In genomic region chr15:95640347-95640746, GRCm38 (mm10) we compare ENCODE assay signal across 13 mouse cellular contexts. TPM values are rescaled to one million over a fixed set of nuclear protein-coding genes. Genes with fewer than 3 reads are reported as not detected.
A peak's percentile ranks its signal among the peaks of the same experiment; 100 is the strongest.
DNase-seq lines count a peak whose midpoint lies in the region; ATAC-seq lines count a peak whose summit lies in the region.
"Had no signal": no experiment of that assay in that cellular context is flagged by ENCODE, and none has a peak within 500 bp of the region (broad histone marks: within the 10 kb centered on the region; RNA-seq: fewer than 3 reads in every experiment).

No protein-coding gene starts in this region.

- H3K4me1 ChIP-seq in kidney, embryonic 14.5 days (ENCODE audit: control insufficient read depth, insufficient read depth, low read length), result no peaks in the 10 kb centered on the region
- peaks cover 24% of the 10 kb centered on the region for H3K4me1 ChIP-seq in forebrain, embryonic 15.5 days
- H3K4me1 ChIP-seq in midbrain, embryonic 12.5 days, result peaks cover 27% of the 10 kb centered on the region

- no peak overlapping the region for H3K4me2 ChIP-seq in kidney, embryonic 14.5 days (replicated peaks; ENCODE audit: low read depth, low read length)
- H3K4me2 ChIP-seq in forebrain, embryonic 15.5 days (replicated peaks), result peak overlapping the region; percentile 14
- H3K4me2 ChIP-seq in midbrain, embryonic 12.5 days (replicated peaks), result peak overlapping the region; percentile 26

- H3K27me3 ChIP-seq in kidney, embryonic 14.5 days (ENCODE audit: control insufficient read depth, insufficient read depth, low read length), result no peaks in the 10 kb centered on the region
- peaks cover 33% of the 10 kb centered on the region for H3K27me3 ChIP-seq in forebrain, embryonic 15.5 days
- peaks cover 85% of the 10 kb centered on the region for H3K27me3 ChIP-seq in midbrain, embryonic 12.5 days

- ATAC-seq in kidney, embryonic 14.5 days (ENCODE audit: low FRiP score, low TSS enrichment), result peak; percentile 32; the same call in 1 of the 2 replicates
- ATAC-seq in forebrain, embryonic 15.5 days (replicated peaks), result peak; percentile 82
- peak; percentile 41; the same call in 1 of the 2 replicates for ATAC-seq in midbrain, embryonic 12.5 days (ENCODE audit: low FRiP score, low read depth)

- H3K4me3 ChIP-seq in kidney, embryonic 14.5 days (ENCODE audit: low read length), result no peak overlapping the region
- no peak overlapping the region for H3K4me3 ChIP-seq in forebrain, embryonic 15.5 days
- H3K4me3 ChIP-seq in midbrain, embryonic 12.5 days, result no peak overlapping the region

- DNase-seq in kidney, adult 18-20 months, result no peak
- peak; percentile 10 for DNase-seq in ZHBTc4 (ENCODE audit: low read depth, low spot score)
- no peak for DNase-seq in thymus, postnatal 14 days
- DNase-seq in adrenal gland, postnatal 25 days, result no peak
- no peak for DNase-seq in urinary bladder, adult 2 months (ENCODE audit: low spot score)
- DNase-seq: B cell, adult 2 months; cerebellum, adult 9-11 months; gastrocnemius, postnatal 36 days; kidney, postnatal 14 days; lung, adult 18-20 months had no signal

- 22% methylated on average over 11 of the region's 11 CpGs for WGBS in kidney, embryonic 14.5 days
- WGBS in forebrain, embryonic 15.5 days, result 1% methylated on average over 11 of the region's 11 CpGs
- WGBS in midbrain, embryonic 12.5 days, result under 1% methylated on average over 11 of the region's 11 CpGs

- no peak overlapping the region for H3K27ac ChIP-seq in kidney, embryonic 14.5 days (ENCODE audit: low read depth, low read length)
- H3K27ac ChIP-seq in forebrain, embryonic 15.5 days (replicated peaks), result no peak overlapping the region
- H3K27ac ChIP-seq in midbrain, embryonic 12.5 days (replicated peaks), result no peak overlapping the region

- H3K9ac ChIP-seq in kidney, embryonic 14.5 days (ENCODE audit: low read depth, low read length), result no peak overlapping the region
- H3K9ac ChIP-seq in forebrain, embryonic 15.5 days (replicated peaks), result no peak overlapping the region
- no peak overlapping the region for H3K9ac ChIP-seq in midbrain, embryonic 12.5 days (replicated peaks)

- H3K36me3 ChIP-seq in kidney, embryonic 14.5 days (ENCODE audit: control insufficient read depth, insufficient read depth, low read length), result no peaks in the 10 kb centered on the region
- no peaks in the 10 kb centered on the region for H3K36me3 ChIP-seq in forebrain, embryonic 15.5 days
- no peaks in the 10 kb centered on the region for H3K36me3 ChIP-seq in midbrain, embryonic 12.5 days

- no peaks in the 10 kb centered on the region for H3K9me3 ChIP-seq in kidney, embryonic 14.5 days (ENCODE audit: control insufficient read depth, low read length)
- no peaks in the 10 kb centered on the region for H3K9me3 ChIP-seq in forebrain, embryonic 15.5 days
- no peaks in the 10 kb centered on the region for H3K9me3 ChIP-seq in midbrain, embryonic 12.5 days

RNA-seq across cellular contexts. Expression of gene Dbx2, which starts 15.4 kb away (rescaled TPM):
- 0.29 TPM in 1 of 2 replicates, not detected in the other for polyA plus RNA-seq in kidney, embryonic 14.5 days (2014; fragmentation: Nextera tagmentation; extraction: Ambion mirVana)
- 0.32 and 1.3 TPM in 2 replicates for polyA plus RNA-seq in forebrain, embryonic 15.5 days (2015; fragmentation: Nextera tagmentation; extraction: Ambion mirVana)
- 1.1 and 4.0 TPM in 2 replicates for polyA plus RNA-seq in midbrain, embryonic 12.5 days (2016; fragmentation: Nextera tagmentation; extraction: Ambion mirVana)
- not detected in 2 replicates for total RNA-seq in adrenal gland, postnatal 25 days (2021)
- polyA plus RNA-seq in urinary bladder, adult 2 months (2012; rRNA removed), result 0.01 and 0.11 TPM in 2 replicates
- total RNA-seq: gastrocnemius, postnatal 36 days had no signal

Comparison
In these comparisons a context has a peak if more than half of its experiments do, and no peak if none do; other contexts are left out.
1. ATAC-seq: peak in every context shown above with its lines; median percentile 82 in forebrain, embryonic 15.5 days; 41 in midbrain, embryonic 12.5 days; 32 in kidney, embryonic 14.5 days.